Mouse (Mus musculus) intestine, embryonic 14.5 days (tissue): ENCODE data around the gene Cd81. TPM values are rescaled to one million over a fixed set of nuclear protein-coding genes. Genes with fewer than 3 reads are reported as not detected.

Experiments
- ATAC-seq: fragments of 200-750 bp; cut with Nextera tagmentation; replicated peaks from 2 replicates; pipeline ENCODE4 v1.8.0; 2017; ENCODE audit warnings: low read depth, moderate number of reproducible peaks, moderate TSS enrichment, moderate library complexity; ENCODE audit not compliant: low FRiP score, low TSS enrichment
- DNase-seq: peaks from one replicate; pipeline ENCODE4 v3.0.0-alpha.2; 2018; ENCODE audit warnings: low spot score
- H3K27ac ChIP-seq: fragments of 300-500 bp; sonication (generic); 2 replicates; pipeline ENCODE4 v1.5.1; 2014; ENCODE audit warnings: low read depth, mild to moderate bottlenecking, control low read depth
- H3K27me3 ChIP-seq: fragments of 300-500 bp; sonication (generic); replicated peaks from 2 replicates; pipeline ENCODE4 v1.6.1; 2014; ENCODE audit warnings: low read length, control low read depth; ENCODE audit not compliant: control insufficient read depth, insufficient read depth
- H3K36me3 ChIP-seq: fragments of 300-500 bp; sonication (generic); 2 replicates; pipeline ENCODE4 v1.6.1; 2014; ENCODE audit warnings: low read length, control low read depth; ENCODE audit not compliant: control insufficient read depth, insufficient read depth
- H3K4me1 ChIP-seq: fragments of 300-500 bp; sonication (generic); replicated peaks from 2 replicates; pipeline ENCODE4 v1.6.1; 2014; ENCODE audit warnings: low read length, control low read depth, mixed read lengths; ENCODE audit not compliant: control insufficient read depth, insufficient read depth
- H3K4me2 ChIP-seq: fragments of 300-500 bp; sonication (generic); 2 replicates; pipeline ENCODE4 v1.6.1; 2014; ENCODE audit warnings: low read length
- H3K4me3 ChIP-seq: fragments of 300-500 bp; sonication (generic); 2 replicates; pipeline ENCODE4 v1.5.1; 2014; ENCODE audit warnings: low read depth, low read length, control low read depth, mixed read lengths
- H3K9ac ChIP-seq: fragments of 300-500 bp; sonication (generic); 2 replicates; pipeline ENCODE4 v1.6.1; 2014; ENCODE audit warnings: mild to moderate bottlenecking, low read length
- H3K9me3 ChIP-seq: fragments of 300-500 bp; sonication (generic); 2 replicates; pipeline ENCODE4 v1.6.1; 2016; ENCODE audit warnings: low read length, control low read depth; ENCODE audit not compliant: control insufficient read depth
- WGBS: fragments of 180-500 bp; shearing (Covaris S2); extraction: QIAGEN DNeasy Blood & Tissue Kit; methylation state at CpG from one replicate; pipeline ENCODE4 v1.1.7; 2014; 5-methylcytosine and 5-hydroxymethylcytosine counted together
- polyA plus RNA-seq: library from polyadenylated mRNA; unstranded; fragments of >200 nt; fragmentation: Nextera tagmentation; extraction: Ambion mirVana; gene quantifications from 2 replicates; pipeline ENCODE4 v1.2.1, GENCODE M21; 2014

Gene Cd81
- 457 and 534 TPM in 2 replicates for polyA plus RNA-seq

DNA sequence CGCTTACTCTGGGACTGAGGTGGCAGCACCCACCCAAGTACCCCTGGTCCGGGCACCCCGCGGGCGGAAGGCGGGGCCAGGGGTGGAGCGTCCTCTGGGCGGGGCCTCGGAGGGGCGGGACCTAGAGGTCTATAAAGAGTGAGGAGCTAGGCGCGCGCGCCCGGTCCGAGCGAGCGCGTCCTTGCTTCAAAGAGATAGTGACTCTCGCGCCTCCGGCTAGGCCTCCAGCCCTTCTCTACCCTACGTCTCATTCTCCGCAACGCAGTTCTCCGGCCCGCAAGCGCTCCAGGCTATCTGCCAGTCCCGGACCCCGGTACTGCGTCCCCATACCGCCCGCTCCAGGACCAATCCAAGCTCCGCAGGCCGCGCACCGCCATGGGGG, at the start of gene Cd81:
Gene Cd81 (plus strand): TSS at position 114 of the 382 bp plus-strand sequence.
- DNase-seq (peak; percentile 97), ATAC-seq (peak; percentile 82)
- peak within 1 kb of the TSS; percentile 92 for H3K9ac ChIP-seq
- H3K4me3 ChIP-seq: peak within 1 kb of the TSS; percentile 98
- 0 out of 2 replicates have a peak, but pooled peaks cover 3% of the 10 kb centered on the region for H3K36me3 ChIP-seq
- H3K27me3 ChIP-seq: no peaks in the 10 kb centered on the region
- H3K9me3 ChIP-seq: no peaks in the 10 kb centered on the region
- H3K27ac ChIP-seq: peak within 1 kb of the TSS; percentile 87
- H3K4me2 ChIP-seq: peak within 1 kb of the TSS; percentile 85
- peaks cover 38% of the 10 kb centered on the region for H3K4me1 ChIP-seq
- WGBS: under 1% methylated on average over 36 of the region's 37 CpGs

DNA sequence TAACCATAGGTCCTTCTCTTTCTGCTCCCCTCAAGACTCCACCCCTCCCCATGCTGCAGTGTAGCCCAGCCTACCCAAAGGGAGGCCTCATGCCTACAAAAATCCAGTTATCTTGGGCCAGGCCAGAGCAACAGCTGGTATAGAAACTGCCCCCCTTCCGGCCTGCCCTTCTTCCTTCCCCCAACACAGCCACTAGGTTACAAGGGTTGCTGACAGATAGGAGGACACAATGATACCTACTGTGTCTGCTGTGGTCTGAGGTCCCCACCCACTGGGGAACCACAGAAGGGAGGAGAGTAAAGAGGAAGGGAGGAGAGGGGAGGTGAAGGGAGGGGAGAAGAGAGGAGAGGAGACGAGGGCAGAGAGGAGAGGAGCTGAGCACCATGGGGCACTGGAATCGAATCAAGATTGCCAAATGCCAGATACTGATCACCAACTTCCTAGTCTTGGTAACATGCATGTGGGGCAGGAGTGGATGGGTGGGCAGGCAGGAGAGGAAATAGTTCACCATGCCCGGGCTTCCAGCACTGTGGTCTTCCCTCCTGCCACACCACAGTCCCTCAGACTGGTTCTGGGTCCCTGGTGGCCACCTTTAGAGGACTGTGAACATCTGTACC, 47.7 kb upstream of the Cd81 start, which contains the start of gene Tspan32:
Gene Tspan32 (plus strand): TSS at position 320 of the 617 bp plus-strand sequence.
- H3K4me2 ChIP-seq: no peak within 1 kb of the TSS
- H3K4me3 ChIP-seq: no peak within 1 kb of the TSS

DNA sequence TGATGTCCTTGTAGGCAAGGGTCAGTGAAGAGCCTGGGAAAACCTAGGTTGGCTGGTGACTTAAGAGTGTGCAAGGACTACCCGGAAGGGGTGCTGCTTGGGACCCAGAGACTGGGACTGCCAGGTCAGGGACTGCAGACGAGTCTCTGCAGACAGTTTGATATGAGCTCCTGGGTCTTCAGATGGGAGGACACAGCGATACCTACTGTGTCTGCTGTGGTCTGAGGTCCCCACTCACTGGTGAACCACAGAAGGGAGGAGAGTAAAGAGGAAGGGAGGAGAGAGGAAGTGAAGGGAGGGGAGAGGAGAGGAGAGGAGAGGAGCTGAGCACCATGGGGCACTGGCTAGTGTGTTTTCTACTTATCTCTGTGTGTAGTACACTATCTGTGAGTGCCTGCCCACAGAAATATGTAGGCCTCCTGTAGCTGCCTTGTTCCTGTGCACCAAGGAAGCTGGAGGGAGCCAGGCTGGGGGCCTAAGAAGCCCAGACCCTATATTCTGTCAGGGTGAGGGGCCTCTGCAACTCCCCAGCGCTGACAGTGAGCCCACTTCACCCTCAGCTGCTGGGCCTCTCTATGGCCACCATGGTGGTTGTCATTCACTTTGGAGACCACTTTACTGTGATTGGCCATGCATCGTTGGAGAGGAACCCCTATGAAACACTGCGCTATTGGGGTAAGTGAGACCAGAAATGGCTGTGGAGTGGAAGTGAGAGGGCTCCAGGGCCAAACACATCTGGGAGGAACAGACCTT, 47.0 kb upstream of the Cd81 start:
- 84% methylated on average over 6 of the region's 6 CpGs for WGBS
- H3K27ac ChIP-seq: no peak overlapping the region
- no peak overlapping the region for H3K4me2 ChIP-seq
- no peaks in the 10 kb centered on the region for H3K27me3 ChIP-seq
- no peak overlapping the region for H3K9ac ChIP-seq
- ATAC-seq: no peak
- H3K4me3 ChIP-seq: no peak overlapping the region
- H3K4me1 ChIP-seq: peaks cover 29% of the 10 kb centered on the region
- no peaks in the 10 kb centered on the region for H3K36me3 ChIP-seq
- H3K9me3 ChIP-seq: no peaks in the 10 kb centered on the region
- no peak for DNase-seq

More for the DNA sequence above, 47.7 kb upstream of the Cd81 start, which contains the start of gene Tspan32:
- no peaks in the 10 kb centered on the region for H3K36me3 ChIP-seq
- DNase-seq (no peak), ATAC-seq (no peak)
- WGBS: 70% methylated on average over 4 of the region's 4 CpGs
- H3K9me3 ChIP-seq: no peaks in the 10 kb centered on the region
- H3K4me1 ChIP-seq: peaks cover 23% of the 10 kb centered on the region
- H3K27me3 ChIP-seq: no peaks in the 10 kb centered on the region
- no peak within 1 kb of the TSS for H3K9ac ChIP-seq
- no peak within 1 kb of the TSS for H3K27ac ChIP-seq

DNA sequence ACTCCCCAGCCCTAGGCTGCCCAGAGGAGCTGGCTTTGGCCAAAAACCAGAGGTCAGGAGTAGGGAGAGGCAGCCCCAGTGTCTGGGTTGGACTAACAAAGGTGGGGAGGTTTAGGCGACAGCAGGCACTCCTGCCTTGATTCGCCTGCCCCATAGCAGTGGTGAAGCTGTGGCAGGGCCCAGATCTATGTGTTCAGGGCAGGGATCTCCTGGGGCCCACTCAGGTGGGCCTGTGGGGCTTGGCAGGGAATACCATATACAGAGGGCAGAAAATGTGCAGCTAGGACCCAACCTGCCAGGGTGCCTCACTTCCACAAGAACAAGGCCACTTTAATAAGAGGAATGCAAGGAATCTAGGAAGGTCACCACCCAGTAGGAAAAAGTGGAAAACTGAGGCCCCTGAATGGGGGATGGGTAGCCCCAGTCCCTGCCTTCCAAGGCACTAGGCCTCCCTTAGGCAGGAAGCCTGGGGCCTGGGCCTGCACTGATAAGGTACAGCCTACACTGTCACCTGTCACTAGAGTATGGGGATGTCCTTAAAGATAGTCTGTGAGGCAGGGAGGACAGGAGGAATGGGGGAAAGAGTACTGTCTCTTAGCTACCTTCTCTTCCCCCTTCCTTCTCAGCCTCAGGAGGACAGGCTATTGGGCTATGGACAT, 46.3 kb upstream of the Cd81 start:
- no peaks in the 10 kb centered on the region for H3K27me3 ChIP-seq
- no peak overlapping the region for H3K9ac ChIP-seq
- no peak overlapping the region for H3K4me2 ChIP-seq
- no peaks in the 10 kb centered on the region for H3K36me3 ChIP-seq
- peaks cover 36% of the 10 kb centered on the region for H3K4me1 ChIP-seq
- ATAC-seq: no peak
- no peak overlapping the region for H3K4me3 ChIP-seq
- H3K27ac ChIP-seq: no peak overlapping the region
- WGBS: 75% methylated on average over 2 of the region's 2 CpGs
- H3K9me3 ChIP-seq: no peaks in the 10 kb centered on the region
- no peak for DNase-seq

DNA sequence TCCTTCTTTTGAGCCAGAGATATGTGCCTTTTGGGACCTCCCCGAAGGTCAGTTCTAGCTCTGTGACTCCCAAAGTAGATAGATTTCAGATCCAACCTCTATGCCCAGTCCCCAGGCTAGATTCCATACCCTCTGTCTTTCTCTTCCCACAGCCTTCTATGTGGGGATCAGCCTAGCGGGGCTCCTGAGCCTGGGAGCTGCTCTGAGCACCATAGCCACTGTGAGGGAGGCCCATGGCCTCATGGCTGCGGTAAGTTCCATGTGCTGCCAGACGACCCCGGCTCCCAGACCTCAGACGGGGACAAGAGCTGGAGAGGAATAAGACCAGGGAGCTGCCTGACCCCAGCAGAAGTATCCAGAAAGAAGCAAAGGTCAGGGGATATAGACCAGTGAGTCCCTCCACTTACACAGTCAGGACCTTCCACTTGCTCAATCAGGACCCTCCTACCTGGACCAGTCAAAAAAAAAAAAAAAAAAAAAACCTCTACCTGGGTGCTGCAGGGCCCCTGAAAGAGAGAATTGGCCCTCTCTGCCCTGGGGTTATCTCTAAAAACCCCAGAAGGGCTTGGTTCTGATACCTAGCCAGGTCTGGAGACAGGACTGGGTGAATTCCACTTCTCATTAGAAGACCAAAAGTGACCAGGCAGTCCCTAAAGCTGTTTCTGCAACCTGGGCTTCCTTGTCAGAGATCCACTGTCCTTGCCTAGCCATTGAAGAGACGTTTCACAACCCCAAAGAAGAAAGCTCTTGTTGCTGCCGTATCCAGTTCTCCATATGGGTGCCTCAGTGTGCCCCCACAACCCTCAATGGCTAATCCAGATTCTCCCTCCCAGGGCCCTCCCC, 45.6 kb upstream of the Cd81 start:
- no peaks in the 10 kb centered on the region for H3K27me3 ChIP-seq
- no peak for ATAC-seq
- 87% methylated on average over 8 of the region's 8 CpGs for WGBS
- H3K36me3 ChIP-seq: no peaks in the 10 kb centered on the region
- H3K4me3 ChIP-seq: no peak overlapping the region
- no peak overlapping the region for H3K4me2 ChIP-seq
- no peak overlapping the region for H3K27ac ChIP-seq
- peaks cover 43% of the 10 kb centered on the region for H3K4me1 ChIP-seq
- DNase-seq: no peak
- no peaks in the 10 kb centered on the region for H3K9me3 ChIP-seq
- no peak overlapping the region for H3K9ac ChIP-seq

DNA sequence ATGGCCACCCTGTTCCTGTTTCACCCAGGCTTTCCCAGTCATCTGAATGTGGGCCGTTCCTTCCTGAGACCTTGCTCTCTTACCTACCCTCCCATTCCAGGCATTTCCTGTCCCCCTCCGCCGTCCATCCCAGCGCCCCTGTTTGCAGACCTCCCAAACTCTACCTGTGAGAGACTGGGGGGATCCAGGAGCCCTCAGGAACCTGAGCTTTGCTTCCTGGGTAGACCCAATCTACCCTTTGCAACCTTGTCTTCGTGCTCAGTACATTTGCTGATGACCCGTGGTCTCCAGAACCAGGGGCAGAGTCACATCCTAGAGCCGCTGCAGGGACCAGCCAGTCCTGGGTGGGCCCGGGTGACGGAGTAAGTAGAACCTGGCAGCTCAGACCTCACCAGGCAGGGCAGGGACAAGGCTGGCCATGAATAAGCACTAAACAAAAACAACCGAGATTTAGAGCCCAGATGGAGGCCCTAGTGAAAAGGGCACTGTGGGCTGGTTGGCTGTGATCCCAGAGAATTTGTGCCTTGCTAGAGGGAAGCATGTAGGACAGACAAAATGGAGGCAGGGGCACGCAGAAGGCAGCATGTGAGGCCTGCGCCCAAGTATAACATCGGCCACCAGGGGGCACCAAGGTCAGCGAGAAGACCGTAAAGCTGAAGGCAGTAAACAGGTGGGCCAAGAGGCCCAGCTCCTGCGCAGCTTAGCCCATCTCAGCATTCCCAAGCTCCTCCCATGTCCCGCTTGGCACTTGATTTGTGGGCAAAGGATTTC, 44.8 kb upstream of the Cd81 start:
- Histone ChIP-seq H3K4me3 (no peak overlapping the region), H3K4me1 (peaks cover 50% of the 10 kb centered on the region), H3K27me3 (no peaks in the 10 kb centered on the region), H3K4me2 (no peak overlapping the region; the same call in 1 of the 2 replicates), H3K27ac (peak overlapping the region; percentile 90), H3K9ac (no peak overlapping the region), H3K9me3 (no peaks in the 10 kb centered on the region), H3K36me3 (no peaks in the 10 kb centered on the region)
- WGBS: 42% methylated on average over 17 of the region's 17 CpGs
- DNase-seq (peak; percentile 98), ATAC-seq (peak; percentile 76)

DNA sequence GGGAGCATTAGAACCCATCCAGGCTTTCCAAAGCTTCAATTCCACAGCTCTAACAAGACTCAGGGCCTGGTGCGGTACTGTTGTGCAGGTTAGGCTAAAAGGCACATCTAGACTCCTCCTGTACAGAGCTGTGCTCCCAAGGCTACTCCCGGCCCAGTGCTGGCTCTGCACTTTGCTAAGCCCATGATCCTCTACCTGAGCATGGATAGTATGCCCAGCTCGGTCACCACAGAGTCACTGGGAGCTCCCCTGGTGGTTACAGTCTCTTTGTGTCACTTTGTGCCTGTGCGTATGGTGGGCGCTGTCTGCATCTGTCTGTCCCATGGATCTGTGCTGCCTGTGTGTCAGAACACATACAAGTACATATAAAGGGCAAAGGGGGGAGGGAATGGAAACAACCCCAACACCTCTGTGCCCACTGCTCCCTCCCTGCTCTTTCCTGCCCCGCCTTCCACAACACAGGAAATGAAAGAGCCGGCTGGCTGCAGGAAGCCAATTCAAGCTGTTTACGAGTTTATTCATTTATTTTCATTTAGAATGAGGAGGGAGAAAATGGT, 44.1 kb upstream of the Cd81 start:
- ATAC-seq (peak; percentile 57), DNase-seq (no peak)
- Histone ChIP-seq H3K9me3 (no peaks in the 10 kb centered on the region), H3K4me2 (peak overlapping the region; percentile 23), H3K9ac (no peak overlapping the region), H3K27ac (peak overlapping the region; percentile 90), H3K4me3 (no peak overlapping the region), H3K4me1 (peaks cover 56% of the 10 kb centered on the region), H3K27me3 (no peaks in the 10 kb centered on the region), H3K36me3 (no peaks in the 10 kb centered on the region)
- 44% methylated on average over 8 of the region's 8 CpGs for WGBS
